Mouse (Mus musculus): ENCODE measurements around the gene Bcl2a1d.
"Not testable (repeated sequence)": the region's sequence is repeated elsewhere in the genome, so short reads cannot be mapped to it uniquely, and the experiment has no call there.

DNA sequence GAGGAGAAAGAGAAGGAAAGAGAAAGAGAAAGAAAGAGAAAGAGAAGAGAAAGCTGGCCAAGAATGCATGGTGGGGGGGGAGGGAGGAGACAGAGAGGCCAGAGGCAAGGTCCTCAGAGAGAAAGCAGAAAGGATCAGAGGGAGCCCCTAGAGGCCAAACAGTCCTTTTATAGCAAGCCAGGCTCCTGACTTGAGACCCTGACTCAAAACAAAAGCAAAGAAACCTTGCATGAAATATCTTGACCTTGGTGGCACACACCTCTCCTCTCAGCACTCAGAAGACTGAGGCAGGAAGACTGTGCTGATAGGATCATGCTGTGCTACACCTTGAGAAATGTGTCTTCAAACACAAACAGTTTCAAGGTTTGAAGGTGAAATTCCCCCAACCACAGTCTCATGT is 10.1 kb downstream of the Bcl2a1d start:
- not testable (repeated sequence) for TF ChIP-seq CTCF (IDR thresholded peaks at IDR 0.05); POLR2A (IDR thresholded peaks at IDR 0.05; ENCODE audit: insufficient read depth, low read depth, low read length)

All from heart, adult 2 months (tissue).